Mouse (Mus musculus): ENCODE measurements around the gene Pde6d.

The Pde6d gene

DNA sequence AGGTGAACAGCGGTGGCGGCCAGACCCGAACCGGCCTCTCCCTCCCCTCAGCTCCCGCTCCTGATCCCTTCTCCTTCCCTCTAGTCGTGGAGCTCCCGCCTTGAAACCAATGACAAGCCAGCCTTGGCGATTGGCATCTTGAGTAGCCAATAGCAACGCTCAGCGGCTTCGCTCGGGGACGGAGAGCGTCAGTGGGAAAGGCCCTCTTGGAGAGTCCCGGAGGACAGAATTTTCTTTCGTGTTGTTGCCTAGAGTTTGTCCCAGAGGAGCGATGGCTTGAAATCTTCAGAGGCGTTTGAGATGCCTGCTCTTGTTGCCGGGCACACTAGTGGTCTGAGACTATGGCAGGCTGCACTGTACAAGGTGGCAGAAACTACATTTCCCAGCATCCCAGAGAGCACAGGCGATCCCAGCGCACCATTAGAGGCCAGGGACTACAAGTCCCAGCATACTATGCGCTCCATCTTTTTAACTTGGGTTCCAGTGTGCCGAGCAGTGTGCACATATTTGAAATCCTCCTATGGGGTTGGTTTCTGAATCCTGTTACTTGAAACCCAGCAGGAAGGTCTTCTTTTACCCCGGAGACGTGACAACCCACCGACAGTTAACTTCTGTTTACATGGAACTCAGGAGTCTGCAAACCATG lies at the start of gene Pde6d, which contains the start of gene Cops7b:
TSS of gene Pde6d (minus strand) at position 179 of the 646 bp plus-strand sequence.
TSS of gene Cops7b (plus strand) at position 454 of the 646 bp plus-strand sequence.
- peak; percentile 93 to 95 for DNase-seq (ENCODE audit: low spot score in 2 of 2)

DNA sequence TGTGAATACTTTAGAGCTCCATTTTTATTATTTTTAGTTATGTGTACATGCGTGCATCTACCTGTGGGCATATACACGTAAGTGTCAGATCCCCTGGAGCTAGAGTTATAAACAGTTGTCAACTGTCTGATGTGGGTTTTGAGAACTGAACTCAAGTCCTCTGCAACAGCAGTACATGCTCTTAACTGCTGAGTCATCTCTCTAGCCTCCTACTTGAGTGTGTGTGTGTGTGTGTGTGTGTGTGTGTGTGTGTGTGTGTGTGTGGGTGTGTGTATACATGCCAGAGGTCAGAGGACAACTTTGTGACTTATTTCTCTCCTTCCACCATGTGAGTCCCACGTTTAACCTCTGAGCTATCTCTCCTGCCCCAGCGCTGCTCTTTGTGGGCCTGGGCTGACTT lies 48.1 kb upstream of the Pde6d start:
- no peak for DNase-seq (ENCODE audit: low spot score in 2 of 2)

DNA sequence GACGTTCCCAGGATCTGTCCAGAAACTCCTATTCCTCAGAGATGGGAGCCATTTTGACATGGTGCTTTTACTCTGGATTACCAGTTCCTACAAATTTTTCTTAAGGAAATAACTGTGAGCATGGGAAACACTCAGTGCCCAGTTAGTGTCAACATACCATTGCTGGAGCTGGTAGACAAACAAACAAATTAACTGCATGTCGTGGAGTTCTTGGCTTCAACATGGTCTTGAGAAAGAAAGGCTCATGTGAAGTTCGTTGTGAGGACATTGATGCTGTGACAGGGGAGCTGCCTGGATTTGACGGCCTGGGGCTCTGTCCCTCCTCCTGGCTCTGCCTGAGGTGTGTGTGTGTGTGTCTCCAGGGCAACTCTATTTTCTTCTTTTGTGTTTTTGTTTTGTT lies 47.5 kb upstream of the Pde6d start:
- no peak for DNase-seq (ENCODE audit: low spot score in 2 of 2)

DNA sequence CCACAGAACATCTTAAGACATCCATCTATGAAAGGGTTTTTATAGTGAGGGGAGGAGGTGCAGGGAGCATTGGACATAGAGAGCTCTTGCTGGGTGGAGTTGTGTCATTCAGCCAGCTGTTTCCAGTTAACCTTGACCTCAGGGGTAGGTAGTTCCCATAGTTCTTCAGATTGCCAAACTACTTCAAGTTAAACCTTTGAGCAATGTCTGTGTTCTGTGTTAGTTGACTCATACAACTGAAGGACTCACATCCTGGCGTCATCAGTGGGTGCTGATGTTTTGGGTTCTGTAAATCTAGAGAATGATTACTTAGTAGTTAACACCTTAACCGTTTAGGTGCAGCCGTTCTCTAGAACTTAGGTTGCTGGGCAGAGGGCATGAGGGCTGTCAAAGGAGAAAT lies 45.8 kb upstream of the Pde6d start:
- no peak for DNase-seq (ENCODE audit: low spot score in 2 of 2)

DNA sequence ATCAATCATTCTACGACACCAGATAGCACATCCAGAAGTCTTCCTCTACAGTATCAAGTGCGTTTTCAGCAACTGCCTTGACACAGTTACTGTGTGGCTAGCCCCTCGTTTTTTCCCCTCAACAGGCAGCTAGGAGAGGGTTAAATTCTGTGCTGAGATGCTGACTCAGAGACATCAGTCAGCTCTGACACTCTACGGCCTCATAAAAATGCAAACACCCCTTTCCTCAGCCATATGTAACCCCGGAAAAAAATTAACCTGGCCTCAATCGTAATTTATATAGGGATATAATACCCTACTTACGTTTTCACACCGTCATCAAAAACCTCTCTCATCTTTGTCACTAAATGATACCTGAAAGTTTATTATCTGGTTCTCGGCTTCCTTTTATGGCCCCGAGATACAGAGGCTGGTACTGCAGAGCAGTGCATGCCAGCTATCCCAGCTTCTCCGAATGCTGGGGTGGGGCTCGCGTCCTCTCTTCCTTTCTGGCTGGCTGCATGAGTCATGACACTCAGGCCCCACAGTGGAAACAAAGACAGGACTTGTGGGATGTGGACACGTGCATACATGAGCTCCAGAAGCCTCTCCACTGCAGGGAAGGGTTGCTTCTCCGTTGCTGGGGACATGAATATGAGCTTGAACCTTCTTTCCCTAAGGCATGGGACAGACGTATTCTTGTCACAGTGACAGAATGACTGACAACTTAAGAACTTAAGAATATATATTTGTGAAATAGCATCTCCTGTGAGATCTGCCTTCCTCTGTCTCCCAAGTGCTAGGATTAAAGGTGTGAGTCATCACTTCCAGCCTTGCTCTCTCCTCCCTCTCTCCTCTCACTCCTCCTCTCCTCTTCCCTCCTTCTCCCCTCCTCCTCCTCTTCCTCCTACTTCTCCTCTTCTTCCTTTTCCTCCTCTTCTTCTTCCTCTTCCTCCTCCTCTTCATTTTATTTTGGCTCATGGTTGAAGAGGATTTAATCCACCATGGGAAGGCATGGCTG lies 40.9 kb upstream of the Pde6d start:
- DNase-seq (ENCODE audit: low spot score in 2 of 2) = no peak

DNA sequence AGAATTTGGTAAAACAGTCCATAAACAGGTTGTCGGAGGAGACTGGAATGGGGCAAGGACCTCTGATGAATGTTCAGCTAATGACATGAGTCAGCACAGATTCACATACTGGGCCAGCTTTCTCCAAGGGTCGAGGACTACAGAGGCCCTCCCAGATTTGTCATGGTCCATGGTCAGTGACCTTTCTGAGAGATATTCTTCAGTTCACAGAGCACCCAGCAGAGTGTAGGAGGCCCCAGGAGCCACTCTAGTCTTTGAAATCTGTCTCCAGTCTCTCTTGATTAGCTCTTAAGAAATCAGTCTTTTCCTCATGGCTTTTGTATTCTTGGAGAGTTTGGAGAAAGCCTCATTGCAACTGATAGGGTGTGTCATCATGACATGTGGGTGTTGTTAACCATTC lies 39.9 kb upstream of the Pde6d start:
- no peak for DNase-seq (ENCODE audit: low spot score in 2 of 2)

GRCm38 (mm10) chr1:86618454-86619125 lies 36.2 kb upstream of the Pde6d start:
- no peak for DNase-seq (ENCODE audit: low spot score in 2 of 2)

DNA sequence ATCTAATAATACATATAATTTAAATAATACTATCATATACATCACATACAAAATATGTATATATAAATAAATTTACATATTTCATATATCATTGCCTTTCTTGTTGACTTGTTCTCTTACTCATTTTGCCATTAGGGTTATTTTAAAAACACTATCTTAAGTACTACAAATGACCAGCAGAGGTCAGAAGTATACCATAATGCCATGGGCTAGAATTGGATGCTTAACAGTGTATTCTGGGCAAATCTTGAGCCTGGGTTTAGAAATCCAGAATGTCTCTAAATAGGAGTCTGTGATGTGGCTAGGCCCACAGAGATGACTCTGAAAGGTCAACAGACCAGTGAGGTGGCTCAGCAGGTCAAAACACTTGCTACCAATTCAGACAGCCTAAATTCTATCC lies 31.8 kb upstream of the Pde6d start:
- no peak for DNase-seq (ENCODE audit: low spot score in 2 of 2)

DNA sequence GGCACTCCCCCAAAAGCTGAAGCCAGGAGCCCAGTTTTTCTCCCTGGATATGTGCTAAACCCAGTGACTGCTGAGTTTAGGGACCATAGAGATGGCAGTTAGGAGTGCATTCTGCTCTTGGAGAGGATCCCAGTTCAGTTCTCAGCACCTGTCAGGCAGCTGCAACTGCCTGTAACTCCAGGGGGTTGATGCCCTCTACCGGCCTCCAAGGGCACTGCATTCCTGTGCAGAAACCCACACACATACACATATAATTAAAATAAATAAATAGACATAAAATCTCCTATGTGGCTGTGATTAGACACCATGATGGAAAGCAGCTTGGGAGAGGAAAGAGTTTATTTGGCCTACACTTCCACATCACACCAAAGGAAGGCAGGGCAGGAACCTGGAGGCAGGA lies 29.7 kb upstream of the Pde6d start:
- DNase-seq (ENCODE audit: low spot score in 2 of 2) = no peak

DNA sequence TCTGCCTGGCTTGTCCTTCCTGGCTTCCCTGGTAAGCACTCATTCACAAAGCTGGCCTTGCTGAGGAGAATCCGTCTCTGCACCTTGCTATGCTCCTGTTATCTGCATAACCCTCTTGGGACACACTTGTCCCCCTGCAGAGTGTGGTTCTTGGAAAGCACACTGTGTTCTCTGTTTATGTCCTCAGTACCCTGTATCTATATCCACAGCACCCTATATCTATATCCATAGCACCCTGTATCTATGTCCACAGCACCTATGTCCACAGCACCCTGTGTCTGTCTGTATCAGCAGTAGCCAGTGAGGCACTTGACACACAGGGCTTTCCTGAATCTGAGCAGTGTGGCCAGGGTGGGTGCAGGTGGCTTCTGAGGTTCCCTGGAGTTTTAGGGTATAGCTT lies 28.5 kb upstream of the Pde6d start:
- no peak for DNase-seq (ENCODE audit: low spot score in 2 of 2)

GRCm38 (mm10) chr1:86600117-86600516 lies 17.7 kb upstream of the Pde6d start:
- no peak for DNase-seq (ENCODE audit: low spot score in 2 of 2)

DNA sequence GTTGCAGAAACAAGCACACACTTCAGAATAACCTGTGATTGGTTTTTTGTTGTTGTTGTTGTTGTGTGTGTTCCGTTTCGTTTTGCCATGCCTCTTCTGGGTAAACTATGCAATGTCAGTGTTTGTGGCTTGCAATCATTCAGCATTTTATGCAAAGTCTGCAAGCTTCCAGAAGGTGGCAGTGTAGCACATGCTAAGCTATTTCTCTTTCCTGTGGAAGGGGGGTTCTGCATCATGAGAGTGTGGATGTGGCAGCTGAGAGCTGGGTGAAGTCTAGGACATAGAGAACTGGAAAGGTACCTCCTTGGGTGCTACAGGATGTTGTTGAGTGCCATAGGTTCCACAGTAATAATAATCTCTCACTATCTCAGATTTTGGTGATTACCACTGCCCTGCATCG lies 16.1 kb upstream of the Pde6d start:
- no peak for DNase-seq (ENCODE audit: low spot score in 2 of 2)

- DNase-seq (ENCODE audit: low spot score in 2 of 2) = no peak
These were observed 14.1 kb upstream of the Pde6d start for GRCm38 (mm10) chr1:86596512-86596911.

DNA sequence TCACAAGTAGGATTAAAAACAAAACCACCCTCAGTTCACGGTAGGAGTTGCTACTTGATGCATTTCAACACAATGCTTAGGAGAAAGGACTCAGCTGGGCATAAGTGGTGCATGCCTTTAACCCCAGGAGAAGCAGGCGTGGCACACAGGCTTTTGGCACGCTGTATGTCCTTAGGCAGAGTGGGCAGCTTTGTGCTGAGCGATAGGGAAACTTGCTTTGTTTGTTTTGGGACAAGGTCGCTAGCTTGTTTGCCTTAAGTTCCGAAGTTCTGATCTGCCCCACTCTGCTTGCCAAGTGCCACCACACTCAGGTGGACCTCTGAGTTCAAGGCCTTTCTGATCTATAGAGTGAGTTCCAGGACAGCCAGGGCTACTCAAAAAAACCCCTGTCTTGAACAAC lies 12.9 kb upstream of the Pde6d start:
- DNase-seq (ENCODE audit: low spot score in 2 of 2) = no peak

GRCm38 (mm10) chr1:86594539-86594938 lies 12.1 kb upstream of the Pde6d start:
- no peak for DNase-seq (ENCODE audit: low spot score in 2 of 2)

DNA sequence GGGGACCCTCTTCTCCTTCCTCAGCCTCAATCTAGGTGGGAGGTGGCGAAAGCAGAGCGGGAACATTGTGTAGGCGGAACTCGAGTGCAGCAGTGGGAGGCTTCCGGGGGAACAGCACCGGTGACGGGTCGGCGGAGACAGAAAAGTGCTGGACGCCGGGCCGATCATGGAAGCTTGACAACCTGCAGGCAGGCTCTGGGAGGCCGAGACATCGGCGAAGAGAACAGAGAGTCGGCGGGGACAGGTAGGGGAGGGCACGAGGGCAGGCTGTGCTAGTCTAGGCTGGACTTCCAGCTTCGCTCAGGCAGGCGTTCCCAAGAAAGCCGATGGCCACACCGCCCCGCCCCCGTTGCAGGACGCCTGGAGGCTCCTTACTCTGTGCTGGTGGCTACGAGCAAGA lies 4.6 kb upstream of the Pde6d start:
- DNase-seq (ENCODE audit: low spot score in 2 of 2) = peak; percentile 78 to 87

DNA sequence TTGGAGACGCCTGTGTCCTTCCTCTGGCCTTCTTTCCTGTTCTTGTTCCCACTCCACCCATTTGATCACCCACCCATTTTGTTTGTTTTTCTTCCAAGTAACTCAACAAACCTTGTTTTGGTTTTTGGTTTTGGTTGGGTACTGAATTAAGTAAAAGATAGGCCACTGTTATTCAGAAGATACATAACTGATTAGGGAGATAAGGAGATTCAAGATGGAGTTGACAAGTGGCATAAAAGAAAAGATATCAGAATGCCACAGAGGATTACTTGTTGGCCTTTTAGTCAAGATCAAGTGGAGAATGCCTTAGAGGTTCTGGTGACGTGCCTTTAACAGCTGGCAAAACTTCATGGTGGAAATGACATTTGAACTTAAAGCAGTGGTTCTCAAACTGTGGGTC lies 1.3 kb upstream of the Pde6d start:
- DNase-seq (ENCODE audit: low spot score in 2 of 2) = no peak

DNA sequence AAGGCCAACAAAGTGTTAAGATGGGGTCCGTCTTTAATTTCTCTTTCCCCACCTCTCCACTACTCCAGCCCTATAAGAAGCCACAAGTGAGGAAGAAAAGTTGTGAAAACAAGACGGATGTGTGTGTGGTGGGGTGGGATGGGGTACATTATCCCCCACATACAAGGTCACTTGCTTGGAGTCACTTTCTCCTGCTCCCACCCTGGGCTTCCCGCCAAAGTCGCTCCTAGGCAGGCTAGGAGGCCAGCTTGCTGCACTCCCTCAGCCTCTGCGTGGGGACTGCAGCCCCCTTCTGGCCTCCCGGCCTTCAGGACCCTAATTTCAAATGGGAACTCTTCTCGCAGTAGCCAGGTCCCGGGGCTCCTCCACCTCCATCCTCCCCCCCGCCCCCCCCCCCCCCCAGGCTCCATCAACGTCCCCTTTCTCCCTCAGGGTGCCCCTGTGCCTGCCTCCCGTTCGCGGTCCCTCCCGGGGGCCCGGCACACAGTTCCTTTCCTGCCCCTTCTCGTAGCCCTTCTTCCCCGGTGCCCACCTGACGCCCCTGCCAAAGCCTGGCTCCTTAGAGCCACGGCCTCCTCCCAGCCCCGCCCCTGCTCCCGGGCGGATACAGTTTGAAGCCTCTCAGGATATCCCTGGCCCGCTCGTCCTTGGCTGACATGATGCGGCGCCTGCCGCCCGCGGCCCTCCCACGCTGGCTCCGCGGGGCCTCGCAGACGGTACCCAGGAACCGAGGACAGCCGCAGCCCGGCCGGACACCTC lies 558 bp downstream of the Pde6d start:
- DNase-seq (ENCODE audit: low spot score in 2 of 2) = peak in 1 of 2 experiments; percentile 60

DNA sequence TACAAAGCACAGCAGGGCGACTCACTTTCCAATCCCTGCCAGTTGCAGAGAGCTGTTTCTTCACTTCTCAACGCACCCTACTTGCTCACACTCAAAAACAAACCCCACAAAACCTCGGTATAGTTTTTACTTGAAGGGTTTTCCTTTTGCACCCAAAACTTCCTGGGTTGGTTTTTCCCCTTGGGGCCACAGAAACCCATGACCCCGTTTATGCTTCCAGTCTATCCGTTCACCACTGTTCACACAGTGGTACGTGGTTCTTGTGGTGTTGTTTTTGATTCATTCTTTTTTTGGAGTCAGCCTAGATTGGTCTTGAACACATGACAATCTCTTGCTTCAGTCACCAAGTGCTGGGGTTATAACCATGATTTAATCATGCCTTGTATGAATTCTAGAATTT lies 2.0 kb downstream of the Pde6d start:
- no peak for DNase-seq (ENCODE audit: low spot score in 2 of 2)

GRCm38 (mm10) chr1:86571941-86572340 lies 10.5 kb downstream of the Pde6d start:
- DNase-seq (ENCODE audit: low spot score in 2 of 2) = no peak

DNA sequence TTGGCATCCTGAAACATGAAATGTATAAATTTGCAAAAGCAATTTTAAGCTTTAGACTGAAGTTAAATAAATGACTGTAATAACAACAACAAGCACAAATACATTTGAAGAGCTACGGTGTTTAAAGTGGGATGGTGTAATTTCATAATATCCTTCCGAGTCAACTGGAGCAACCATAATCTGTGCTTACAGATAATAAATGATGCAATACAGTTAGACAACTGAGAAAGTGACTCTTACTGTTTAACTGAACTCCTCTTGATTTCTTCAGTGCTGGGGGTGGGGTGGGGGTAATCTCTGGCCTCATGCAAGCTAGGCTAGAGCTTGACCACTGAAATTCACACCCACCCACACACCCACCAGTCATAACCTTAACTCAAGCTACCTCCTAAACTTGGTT lies 11.0 kb downstream of the Pde6d start:
- no peak for DNase-seq (ENCODE audit: low spot score in 2 of 2)
